Mouse (Mus musculus): ENCODE measurements around the gene Rasl11b.

Gene Rasl11b

DNA sequence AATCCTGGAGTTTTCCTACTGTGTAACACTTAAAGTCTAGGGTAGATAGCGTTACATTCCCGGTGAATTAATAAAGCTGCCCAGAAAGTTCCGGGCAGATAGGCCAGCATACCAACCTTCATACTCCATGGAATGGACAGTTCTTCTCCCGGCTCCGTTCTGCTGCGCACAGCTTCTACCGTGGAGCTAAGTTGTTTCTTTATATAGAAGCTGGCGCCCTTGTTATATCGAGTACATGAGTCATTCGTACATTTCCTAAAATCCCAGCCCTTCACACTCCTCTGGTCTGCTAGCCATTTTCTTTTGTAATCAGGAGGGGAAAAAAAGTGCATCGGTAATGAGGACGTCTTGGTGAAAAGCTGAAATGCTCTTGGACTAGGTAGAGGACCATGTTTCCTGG is 7.0 kb upstream of the Rasl11b start:
- no peak for DNase-seq (ENCODE audit: inconsistent age in 2 of 2, low spot score in 1 of 2)

DNA sequence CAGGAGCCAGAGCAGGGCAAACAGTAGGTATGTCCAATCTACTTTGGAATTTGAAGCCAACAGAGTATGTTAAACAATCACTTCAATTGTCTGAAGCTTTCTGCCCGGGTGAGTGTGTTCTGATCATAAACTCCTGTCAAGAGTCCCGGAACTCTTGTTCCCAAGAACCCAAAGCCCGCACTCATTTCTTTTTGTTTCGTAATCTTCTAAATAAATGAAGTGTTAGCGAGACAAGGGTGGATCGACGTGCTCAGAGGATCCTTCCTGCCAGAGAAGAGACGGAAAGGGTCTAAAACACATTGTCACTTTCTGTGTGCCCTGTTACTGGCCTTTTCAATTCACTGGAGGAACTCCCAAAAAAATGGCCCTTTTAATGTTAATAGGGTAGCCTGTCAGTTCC is 6.2 kb upstream of the Rasl11b start:
- no peak for DNase-seq (ENCODE audit: inconsistent age in 2 of 2, low spot score in 1 of 2)

DNA sequence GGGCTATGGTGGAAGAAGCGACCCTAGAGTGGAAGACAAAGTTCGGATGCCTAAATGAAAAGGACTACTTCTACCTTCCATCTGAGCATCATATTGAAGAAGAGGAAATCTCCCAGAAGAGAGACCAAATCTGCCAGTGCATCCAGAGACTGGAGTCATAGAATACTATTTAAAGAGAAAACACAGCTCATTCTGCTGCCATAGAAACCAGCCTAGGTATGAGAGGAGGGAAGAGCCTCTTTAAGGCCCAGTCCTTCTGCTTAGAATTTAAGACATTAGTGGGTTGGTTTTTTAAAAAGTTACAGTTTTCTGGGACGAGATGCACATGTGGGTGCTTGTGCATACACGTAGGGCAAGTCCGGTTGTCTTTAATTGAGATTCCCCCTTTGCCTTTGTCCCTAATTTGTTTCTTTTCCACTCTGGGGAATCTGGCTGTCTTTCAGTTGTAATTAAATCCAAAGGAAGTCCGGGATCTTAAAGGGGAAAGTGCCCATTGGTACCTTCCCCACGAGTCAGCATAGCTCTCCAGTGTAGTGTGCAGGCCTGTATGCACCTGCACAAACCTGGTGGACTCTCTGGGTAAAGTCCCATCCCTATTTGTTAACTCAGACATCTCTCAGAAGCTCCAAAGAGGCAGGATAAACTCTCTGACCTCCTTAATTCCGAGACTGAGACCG is 5.5 kb upstream of the Rasl11b start:
- DNase-seq (ENCODE audit: inconsistent age in 2 of 2, low spot score in 1 of 2), result no peak

DNA sequence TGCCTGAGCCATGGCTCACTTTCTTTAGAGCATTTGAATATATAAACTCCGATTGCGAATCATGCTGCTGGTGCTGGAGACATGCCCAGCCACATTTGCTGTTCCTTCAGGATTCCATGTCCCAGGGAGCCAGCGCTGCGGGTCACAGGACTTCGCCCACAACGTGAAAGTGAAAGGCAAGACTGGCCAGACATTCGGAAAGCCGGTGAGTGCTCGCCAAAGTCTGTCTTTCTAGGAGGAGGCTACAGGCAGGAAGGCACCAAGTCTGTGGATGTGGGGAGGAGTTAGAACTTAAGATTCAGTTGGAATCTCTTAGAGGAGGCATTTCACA is 5.0 kb upstream of the Rasl11b start:
- DNase-seq (ENCODE audit: inconsistent age in 2 of 2, low spot score in 1 of 2), result no peak

DNA sequence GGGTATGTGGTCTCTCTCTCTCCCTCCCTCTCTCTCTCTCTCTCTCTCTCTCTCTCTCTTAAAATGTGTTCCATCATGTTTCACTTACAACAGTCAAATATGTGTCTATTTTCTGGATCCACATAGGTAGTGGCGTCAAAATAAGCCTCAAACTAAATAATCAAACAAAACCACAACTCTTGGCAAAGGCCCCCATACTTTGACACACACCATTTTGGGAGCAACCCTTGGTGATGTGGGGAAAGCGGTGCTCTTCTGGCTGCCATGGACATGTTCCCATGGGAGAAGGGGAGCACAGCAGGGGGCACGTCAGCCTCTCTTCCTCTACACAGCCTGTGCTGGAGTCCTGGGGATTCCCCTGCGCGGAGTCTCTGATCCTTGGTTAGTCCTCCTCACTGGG is 4.2 kb upstream of the Rasl11b start:
- DNase-seq (ENCODE audit: inconsistent age in 2 of 2, low spot score in 1 of 2), result no peak

DNA sequence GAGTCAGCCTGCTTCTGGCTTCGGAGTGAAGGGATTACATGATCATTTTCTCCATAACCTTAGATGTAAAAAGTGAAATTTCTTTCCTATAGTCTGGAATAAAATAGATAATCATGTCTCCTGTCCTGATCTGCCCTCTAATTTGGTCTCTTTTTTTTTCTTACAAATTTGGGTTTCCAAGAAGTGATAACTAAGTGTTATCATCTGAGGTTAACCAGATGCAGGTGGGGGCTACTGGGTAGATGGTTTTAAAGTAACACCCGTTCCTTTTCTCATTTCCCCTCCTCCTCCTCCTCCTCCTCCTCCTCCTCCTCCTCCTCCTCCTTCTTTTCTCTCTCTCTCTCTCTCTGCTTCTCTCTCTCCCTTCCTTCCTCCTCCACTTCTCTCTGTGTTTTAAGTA is 2.1 kb upstream of the Rasl11b start:
- no peak for DNase-seq (ENCODE audit: inconsistent age in 2 of 2, low spot score in 1 of 2)

DNA sequence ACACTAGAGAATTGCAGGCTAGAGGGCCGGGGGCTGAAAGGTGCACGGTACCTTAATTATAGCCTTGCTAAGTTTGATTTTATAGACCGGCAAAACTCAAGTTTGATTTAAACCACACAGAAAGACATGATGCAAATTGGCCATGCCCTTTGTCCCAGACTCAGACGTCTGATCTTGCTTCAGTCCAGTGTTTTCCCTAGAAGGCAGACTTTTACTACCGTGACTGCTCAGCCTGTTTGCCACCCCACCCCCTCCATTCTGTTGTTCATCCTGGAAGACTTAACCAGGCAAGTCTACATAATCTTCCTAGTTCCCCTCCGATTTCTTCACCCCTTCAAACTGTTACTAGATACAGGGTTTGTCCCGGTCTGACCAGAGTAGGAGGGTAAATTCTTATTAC is 1.5 kb upstream of the Rasl11b start:
- DNase-seq (ENCODE audit: inconsistent age in 2 of 2, low spot score in 1 of 2), result no peak

DNA sequence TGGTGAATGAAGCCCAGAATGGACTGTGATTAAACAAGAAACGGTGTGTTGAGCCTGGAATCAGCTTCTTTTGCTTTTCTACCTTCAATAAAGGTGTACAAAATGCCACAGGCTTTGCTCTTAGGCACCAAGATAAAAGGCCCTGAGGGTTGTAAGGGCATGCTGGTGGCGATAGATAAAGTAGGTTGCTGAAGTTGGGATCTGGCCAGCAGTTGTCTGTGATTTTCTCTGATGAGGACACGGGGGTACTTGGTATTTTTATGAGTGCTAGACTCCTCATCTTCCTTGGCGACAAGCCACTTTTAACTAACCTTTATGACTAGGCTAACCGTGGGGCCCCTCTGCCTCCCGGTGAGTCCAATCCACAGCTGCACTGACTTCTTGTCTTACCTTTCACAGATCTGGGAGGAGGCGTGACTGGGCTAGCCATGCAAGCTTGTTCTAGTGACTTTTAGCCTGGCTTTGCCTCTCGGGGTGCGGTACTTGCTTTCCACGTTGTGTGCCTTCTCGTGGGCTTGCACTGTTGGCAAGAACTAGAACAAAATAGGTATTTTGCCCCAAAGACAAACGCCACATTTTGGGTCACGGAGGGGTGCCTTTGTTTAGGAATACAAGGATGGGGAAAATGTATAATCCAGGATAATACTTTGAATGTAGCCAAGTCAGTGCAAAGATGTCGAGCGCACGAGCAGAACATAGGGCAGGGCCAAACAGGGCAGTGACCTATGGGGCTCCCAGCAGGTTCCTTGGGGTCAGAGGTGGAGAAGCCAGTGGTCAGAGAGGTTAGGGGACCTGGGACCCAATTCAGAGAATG is 852 bp upstream of the Rasl11b start:
- peak in 1 of 2 experiments; percentile 31 for DNase-seq (ENCODE audit: inconsistent age in 2 of 2, low spot score in 1 of 2)

DNA sequence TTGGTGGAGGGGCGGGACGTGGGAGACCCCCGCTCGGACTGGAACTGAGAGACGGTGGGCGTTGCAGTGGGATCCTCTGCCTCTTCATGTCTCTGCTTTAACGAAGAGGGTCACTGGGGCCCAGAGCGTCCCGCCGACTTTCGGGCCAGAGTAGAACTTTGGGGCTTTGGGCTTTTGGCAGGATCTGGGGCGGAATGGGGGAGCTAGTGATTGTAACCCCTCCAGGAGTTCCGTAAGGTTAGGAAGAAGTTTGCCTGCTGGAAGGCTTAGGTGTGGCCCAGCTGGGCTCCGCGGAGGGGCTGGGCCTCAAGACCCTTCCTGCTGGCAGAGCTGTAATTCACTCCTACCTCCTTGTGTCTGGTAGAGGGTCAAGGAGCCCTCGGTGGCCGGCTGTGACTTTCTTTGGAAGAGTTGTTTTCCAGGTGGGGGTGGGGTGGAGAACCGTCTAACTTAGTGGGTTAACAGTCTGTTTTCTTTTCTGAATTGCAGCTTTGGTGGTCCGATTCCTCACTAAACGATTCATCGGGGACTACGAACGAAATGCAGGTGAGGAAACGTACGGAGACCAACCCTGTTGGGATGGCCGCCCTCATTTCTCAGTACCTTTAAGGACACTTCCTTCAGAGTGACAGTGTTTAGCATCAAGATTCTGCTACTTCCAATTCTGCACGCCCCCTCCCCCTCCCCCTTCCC is 674 bp downstream of the Rasl11b start:
- DNase-seq (ENCODE audit: inconsistent age in 2 of 2, low spot score in 1 of 2), result peak in 1 of 2 experiments; percentile 77

DNA sequence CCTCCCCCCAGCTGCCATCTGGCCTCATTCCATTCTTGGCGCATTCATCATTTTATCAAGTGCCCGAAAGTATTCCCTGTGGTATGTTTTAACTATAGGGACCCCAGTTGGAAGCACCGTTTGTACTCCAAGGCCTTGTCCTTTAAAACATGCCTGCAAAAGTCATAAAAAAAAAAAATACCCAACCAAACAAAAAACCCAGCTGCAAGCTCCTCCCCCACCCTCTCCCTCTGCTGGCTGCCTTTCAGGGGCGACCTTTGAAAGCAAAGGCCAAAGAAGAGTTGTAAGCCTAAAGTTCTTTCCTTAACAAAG is 1.2 kb downstream of the Rasl11b start:
- DNase-seq (ENCODE audit: inconsistent age in 2 of 2, low spot score in 1 of 2), result peak; percentile 65 to 86

DNA sequence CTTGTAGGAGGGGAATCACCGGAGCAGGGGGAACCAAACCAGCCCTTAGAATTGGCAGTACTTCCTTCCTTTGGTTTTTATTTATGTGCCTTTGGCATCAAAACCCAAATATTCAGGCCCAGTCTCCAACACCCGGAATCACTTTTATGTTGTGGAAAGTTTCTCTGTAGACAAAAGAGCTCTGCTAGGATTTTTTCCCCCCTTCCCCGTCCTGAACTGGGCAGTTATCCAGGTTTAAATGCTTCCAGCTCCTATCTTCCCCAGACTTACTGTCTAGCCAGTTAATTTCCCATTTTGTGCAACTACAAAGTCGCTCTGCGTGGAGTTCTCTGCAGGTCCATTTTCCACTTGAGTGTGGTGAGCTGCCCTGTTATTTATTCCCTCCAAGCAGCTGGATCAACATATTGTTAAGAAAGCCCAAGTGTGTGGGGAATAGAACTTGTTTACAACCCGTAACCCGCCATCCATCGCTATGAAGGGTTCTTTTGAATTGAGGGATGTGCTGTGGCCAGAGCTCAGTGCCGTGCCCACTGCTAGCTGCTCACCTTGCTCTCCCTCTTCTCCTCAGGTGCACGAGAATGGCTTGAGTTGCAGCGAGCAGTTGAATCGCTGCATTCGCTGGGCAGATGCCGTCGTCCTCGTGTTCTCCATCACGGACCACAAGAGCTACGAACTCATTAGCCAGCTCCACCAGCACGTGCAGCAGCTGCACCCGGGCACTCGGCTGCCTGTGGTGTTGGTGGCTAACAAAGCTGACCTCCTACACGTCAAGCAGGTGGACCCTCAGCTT is 2.6 kb downstream of the Rasl11b start:
- DNase-seq (ENCODE audit: inconsistent age in 2 of 2, low spot score in 1 of 2), result peak; percentile 29 to 72

DNA sequence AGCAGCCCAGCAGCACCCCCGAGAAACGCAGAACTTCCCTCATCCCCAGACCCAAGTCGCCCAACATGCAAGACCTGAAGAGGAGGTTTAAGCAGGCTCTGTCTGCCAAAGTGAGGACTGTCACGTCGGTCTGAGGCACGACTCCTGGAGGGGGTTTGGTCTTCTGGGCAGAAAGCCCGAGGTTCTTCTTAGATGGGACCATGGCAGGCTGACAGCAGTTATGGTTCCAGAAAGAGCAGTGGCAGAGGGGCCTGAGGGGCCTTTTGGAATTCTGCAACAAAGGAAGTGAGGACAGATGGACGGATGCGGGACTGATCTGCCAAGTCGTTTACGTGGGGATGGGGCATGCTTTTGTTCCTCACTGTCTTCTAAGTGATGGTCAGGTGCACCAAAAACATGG is 3.4 kb downstream of the Rasl11b start:
- peak in 1 of 2 experiments; percentile 44 for DNase-seq (ENCODE audit: inconsistent age in 2 of 2, low spot score in 1 of 2)

DNA sequence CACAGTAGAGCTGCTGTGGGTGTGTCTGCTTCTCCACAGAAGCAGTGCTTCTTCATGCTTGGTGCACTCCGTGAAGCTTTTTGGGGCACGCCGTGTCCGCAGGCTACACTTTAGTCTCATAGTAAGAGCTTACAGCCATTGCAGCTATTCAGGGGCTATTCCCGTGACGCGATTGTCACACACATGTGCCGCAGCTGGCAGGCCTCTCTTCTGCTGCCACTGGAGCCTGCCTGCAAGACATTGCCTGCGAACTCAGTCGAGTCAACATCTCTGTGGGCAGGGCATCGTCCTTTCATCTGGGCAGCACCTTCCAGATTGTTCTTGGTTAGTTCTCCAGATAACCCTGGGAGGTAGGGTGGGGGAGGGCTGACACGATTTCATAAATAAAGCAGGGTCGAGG is 4.7 kb downstream of the Rasl11b start:
- no peak for DNase-seq (ENCODE audit: inconsistent age in 2 of 2, low spot score in 1 of 2)

DNA sequence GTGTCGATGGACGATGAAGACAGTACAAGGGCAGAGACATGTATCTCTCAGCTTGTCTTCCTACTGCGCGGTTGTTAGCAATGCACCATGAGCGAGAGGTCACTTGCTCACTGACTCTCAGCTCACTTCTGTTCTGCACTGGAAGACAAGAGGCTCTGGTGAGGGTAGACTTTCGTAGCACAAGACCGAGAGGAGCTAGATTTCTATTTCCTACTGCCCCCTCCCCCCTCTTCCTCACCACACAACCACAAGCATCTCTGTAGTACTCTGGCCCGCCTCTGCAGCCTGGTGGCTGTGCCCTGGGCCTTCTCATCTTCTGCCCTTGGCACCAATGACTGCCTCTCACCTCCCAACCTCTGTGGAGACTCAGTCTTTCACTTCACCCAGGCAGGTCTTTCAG is 5.4 kb downstream of the Rasl11b start:
- no peak for DNase-seq (ENCODE audit: inconsistent age in 2 of 2, low spot score in 1 of 2)

DNA sequence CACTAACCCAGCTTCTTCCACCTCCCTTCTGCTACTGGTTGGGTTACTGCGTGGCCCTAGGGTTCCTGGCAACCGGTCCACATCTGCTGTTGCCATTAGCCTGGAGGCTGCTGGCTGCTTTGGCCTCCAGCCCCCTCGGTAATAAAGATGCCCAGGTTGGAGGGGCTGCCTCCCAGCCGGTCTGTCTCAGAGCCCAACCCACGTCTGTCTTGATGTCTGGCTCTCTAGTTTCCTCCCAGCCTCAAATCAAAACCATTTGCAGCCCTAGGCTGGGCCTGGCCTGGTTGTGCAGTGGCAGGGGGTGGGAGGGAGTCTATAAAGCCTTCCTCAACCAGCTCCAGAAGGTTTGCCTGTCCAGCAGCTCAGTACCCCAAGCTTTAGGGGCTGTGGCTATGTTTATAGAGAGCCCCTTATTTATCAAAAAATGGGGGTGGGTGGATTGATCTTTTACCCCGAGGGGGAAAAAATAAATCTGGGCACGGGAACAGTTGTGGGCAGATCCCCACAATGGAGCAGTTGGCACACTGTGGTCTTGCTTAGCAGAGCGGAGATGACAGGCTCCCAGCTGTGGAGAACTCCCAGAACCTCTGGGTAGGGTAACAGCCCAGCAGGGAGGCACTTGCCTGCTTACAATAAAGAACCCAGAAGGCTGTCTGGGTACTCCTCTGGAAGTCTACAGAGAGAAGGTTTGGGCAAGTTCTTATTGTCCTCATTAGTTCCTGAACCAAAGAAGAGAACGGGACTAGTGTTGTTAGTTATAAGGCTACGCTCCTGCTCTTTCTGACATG is 6.7 kb downstream of the Rasl11b start:
- no peak for DNase-seq (ENCODE audit: inconsistent age in 2 of 2, low spot score in 1 of 2)

DNA sequence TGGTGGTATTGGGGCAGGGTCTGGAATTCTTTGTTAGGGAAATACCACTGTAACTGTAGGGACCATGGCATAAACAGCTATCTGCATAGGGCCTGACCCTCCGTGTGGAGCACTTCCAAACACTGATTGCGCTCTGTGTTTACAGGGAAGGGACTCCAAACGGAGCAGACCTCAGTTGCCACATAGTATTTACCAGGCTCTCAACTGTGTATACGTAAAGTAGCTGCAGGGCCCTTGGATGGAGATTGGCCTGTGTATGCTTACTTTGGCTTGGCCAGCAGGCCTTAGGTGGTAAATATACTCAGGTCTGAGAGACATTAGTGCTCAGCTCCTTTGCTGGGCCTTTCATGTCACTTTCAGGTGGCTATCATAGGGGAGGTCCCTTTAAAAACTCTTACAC is 7.4 kb downstream of the Rasl11b start:
- DNase-seq (ENCODE audit: inconsistent age in 2 of 2, low spot score in 1 of 2), result no peak

DNA sequence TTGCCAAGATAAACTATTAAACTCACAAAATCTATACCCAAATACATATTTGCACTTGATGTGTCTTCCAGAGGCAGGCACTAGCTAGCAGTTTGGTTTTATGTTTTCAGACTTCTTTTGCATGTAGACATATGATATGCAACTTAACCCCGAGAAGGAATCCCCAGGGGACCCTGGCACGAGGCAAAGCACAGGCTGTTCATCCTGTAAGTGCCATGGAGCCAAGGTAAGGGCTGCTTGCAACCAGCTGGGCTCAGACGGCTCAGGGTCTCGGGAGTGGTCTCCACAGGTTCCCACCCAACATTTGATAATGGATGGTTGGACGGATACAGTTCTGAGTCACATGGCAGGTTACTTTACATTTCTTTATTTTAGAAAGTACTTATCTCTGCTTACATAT is 9.4 kb downstream of the Rasl11b start:
- DNase-seq (ENCODE audit: inconsistent age in 2 of 2, low spot score in 1 of 2), result no peak

DNA sequence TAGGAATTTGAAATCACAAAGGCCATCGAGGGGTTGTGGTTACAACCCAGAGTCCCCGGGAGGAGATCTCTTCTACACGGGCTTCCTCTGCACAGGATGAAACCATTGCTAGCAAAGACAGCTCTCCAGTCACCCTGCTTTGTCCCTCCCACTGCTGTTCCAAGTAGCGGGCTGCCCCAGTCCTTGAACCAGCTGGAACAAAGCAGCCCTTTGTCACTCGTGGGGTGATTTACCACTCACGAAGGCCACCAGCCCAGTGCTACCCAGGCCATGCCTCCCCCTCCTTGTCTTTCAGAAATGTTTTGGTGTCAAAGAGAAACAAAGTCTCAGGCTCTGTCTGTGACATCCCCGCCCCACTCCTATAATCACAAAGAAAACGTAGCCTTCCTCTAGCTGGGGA is 10.4 kb downstream of the Rasl11b start:
- peak; percentile 81 to 89 for DNase-seq (ENCODE audit: inconsistent age in 2 of 2, low spot score in 1 of 2)

DNA sequence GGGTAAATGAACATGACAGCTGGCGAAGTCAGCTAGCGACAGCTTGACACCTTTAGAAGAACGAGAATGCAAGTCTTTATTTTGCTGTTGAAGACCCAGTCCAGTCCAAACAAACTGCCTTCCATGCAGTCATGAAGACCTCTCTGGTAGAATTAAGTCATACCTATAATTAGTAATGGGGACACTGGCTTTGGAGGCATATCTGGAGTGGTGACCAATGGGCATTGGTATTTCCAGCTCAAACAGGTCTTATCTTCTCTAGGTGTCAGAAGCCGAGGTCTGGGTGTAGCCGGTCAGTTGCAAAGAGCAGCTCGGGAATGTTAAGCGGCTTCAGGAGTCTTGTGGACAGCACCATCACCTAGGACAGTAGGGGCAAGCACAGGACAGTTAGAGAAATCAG is 11.0 kb downstream of the Rasl11b start:
- no peak for DNase-seq (ENCODE audit: inconsistent age in 2 of 2, low spot score in 1 of 2)

DNA sequence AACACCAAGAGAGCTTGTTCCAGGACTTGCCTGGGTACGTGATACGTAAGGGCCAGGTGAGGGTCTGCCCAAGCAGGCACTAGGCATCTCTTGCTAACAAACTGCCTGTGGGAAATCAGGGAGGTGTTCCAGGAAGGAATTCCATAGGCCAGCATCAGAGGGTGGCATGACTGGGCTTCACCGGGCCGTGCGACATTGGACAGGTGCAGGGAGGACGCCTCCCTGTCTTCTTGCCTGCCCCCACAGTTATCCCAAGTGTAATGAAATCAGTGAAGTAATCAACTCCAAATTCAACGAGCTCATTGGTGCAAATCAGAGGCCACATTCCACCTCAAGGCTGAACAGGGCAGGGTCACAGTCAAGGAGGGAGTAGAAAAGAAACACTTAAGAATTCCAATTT is 11.6 kb downstream of the Rasl11b start:
- DNase-seq (ENCODE audit: inconsistent age in 2 of 2, low spot score in 1 of 2), result no peak

DNA sequence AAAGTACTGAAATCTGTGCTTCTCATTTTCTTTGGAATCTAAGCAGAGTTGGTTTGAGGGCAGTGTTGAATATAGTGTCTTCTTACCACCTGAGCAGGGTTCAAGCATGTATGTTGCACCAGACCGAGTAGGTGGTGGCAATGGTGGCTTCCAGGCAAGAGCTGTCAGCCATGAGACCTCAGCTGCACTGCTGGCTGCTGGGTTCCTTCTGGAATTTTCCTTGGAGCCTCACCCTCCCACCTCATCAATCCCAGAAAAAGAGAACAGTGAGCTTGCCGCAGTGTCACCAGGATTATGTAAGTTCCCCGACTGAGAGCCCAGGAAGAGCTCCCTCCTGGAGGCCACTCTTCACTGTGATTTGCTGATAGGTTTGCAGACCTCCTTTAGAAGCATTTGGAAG is 12.1 kb downstream of the Rasl11b start:
- DNase-seq (ENCODE audit: inconsistent age in 2 of 2, low spot score in 1 of 2), result peak; percentile 29 to 47
